Mouse (Mus musculus): ENCODE data around the gene B130006D01Rik. TPM values are rescaled to one million over a fixed set of nuclear protein-coding genes. Genes with fewer than 3 reads are reported as not detected.

Gene B130006D01Rik
- polyA plus RNA-seq, 1 experiment from 2014 or later: 1.8 TPM

- no peak for ATAC-seq (ENCODE audit: low FRiP score)
- H3K4me1 ChIP-seq: no peaks in the 10 kb centered on the region
- H3K4me2 ChIP-seq (replicated peaks): no peak overlapping the region
- no peak overlapping the region for H3K9ac ChIP-seq
- no peaks in the 10 kb centered on the region; the same call in 1 of the 2 replicates for H3K27me3 ChIP-seq
- 87% methylated on average over 13 of the region's 13 CpGs for WGBS
- H3K27ac ChIP-seq: no peak overlapping the region
- H3K36me3 ChIP-seq: no peaks in the 10 kb centered on the region
- no peaks in the 10 kb centered on the region for H3K9me3 ChIP-seq (replicated peaks)
- no peak overlapping the region for H3K4me3 ChIP-seq
These were observed 22.3 kb upstream of the B130006D01Rik start for GRCm38 (mm10) chr11:95700778-95701739.

GRCm38 (mm10) chr11:95704032-95704969 lies 19.1 kb upstream of the B130006D01Rik start:
- no peak overlapping the region for H3K4me2 ChIP-seq (replicated peaks)
- no peak for ATAC-seq (ENCODE audit: low FRiP score)
- H3K36me3 ChIP-seq: no peaks in the 10 kb centered on the region
- H3K27me3 ChIP-seq: no peaks in the 10 kb centered on the region; the same call in 1 of the 2 replicates
- H3K4me1 ChIP-seq: no peaks in the 10 kb centered on the region
- no peak overlapping the region for H3K27ac ChIP-seq
- H3K4me3 ChIP-seq: no peak overlapping the region
- H3K9me3 ChIP-seq (replicated peaks): no peaks in the 10 kb centered on the region
- H3K9ac ChIP-seq: no peak overlapping the region
- WGBS: 88% methylated on average over 12 of the region's 12 CpGs

GRCm38 (mm10) chr11:95704970-95705330 lies 18.4 kb upstream of the B130006D01Rik start:
- H3K4me1 ChIP-seq: no peaks in the 10 kb centered on the region
- no peaks in the 10 kb centered on the region for H3K9me3 ChIP-seq (replicated peaks)
- WGBS: 68% methylated on average over 4 of the region's 4 CpGs
- no peak overlapping the region for H3K27ac ChIP-seq
- ATAC-seq (ENCODE audit: low FRiP score): no peak
- no peaks in the 10 kb centered on the region; the same call in 1 of the 2 replicates for H3K27me3 ChIP-seq
- no peak overlapping the region for H3K4me3 ChIP-seq
- no peaks in the 10 kb centered on the region for H3K36me3 ChIP-seq
- no peak overlapping the region for H3K9ac ChIP-seq
- no peak overlapping the region for H3K4me2 ChIP-seq (replicated peaks)

GRCm38 (mm10) chr11:95709534-95710040 lies 13.8 kb upstream of the B130006D01Rik start:
- no peak overlapping the region for H3K4me2 ChIP-seq (replicated peaks)
- WGBS: 95% methylated on average over 6 of the region's 6 CpGs

GRCm38 (mm10) chr11:95710478-95710877 lies 12.9 kb upstream of the B130006D01Rik start:
- Histone ChIP-seq H3K4me2 (replicated peaks) (no peak overlapping the region), H3K27me3 (no peaks in the 10 kb centered on the region), H3K9me3 (replicated peaks) (no peaks in the 10 kb centered on the region), H3K4me1 (peaks cover 17% of the 10 kb centered on the region), H3K4me3 (no peak overlapping the region), H3K36me3 (no peaks in the 10 kb centered on the region), H3K27ac (no peak overlapping the region), H3K9ac (no peak overlapping the region)
- 82% methylated on average over 7 of the region's 7 CpGs for WGBS
- ATAC-seq (ENCODE audit: low FRiP score): no peak

More at GRCm38 (mm10) chr11:95709534-95710040, 13.8 kb upstream of the B130006D01Rik start:
- no peaks in the 10 kb centered on the region for H3K36me3 ChIP-seq
- no peaks in the 10 kb centered on the region for H3K27me3 ChIP-seq
- H3K4me3 ChIP-seq: no peak overlapping the region
- H3K27ac ChIP-seq: no peak overlapping the region
- ATAC-seq (ENCODE audit: low FRiP score): no peak
- H3K9ac ChIP-seq: no peak overlapping the region
- H3K9me3 ChIP-seq (replicated peaks): no peaks in the 10 kb centered on the region
- peaks cover 8% of the 10 kb centered on the region for H3K4me1 ChIP-seq

- WGBS: 31% methylated on average over 12 of the region's 12 CpGs
- peak overlapping the region; percentile 97; the same call in 1 of the 2 replicates for H3K9ac ChIP-seq
These were observed 11.3 kb upstream of the B130006D01Rik start for GRCm38 (mm10) chr11:95712085-95712562.

GRCm38 (mm10) chr11:95712563-95713224 lies 10.7 kb upstream of the B130006D01Rik start, which contains the start of gene Zfp652:
Gene Zfp652 (plus strand): TSS chr11:95712673.
- H3K27ac ChIP-seq: peak within 1 kb of the TSS; percentile 99
- H3K4me3 ChIP-seq: peak within 1 kb of the TSS; percentile 94
- H3K9me3 ChIP-seq (replicated peaks): no peaks in the 10 kb centered on the region
- H3K27me3 ChIP-seq: no peaks in the 10 kb centered on the region
- peaks cover 25% of the 10 kb centered on the region for H3K4me1 ChIP-seq
- peak; percentile 90 for ATAC-seq (ENCODE audit: low FRiP score)
- under 1% methylated on average over 38 of the region's 103 CpGs for WGBS
- no peaks in the 10 kb centered on the region for H3K36me3 ChIP-seq
- H3K9ac ChIP-seq: peak within 1 kb of the TSS; percentile 97
- H3K4me2 ChIP-seq (replicated peaks): peak within 1 kb of the TSS; percentile 86

More at GRCm38 (mm10) chr11:95712085-95712562, 11.3 kb upstream of the B130006D01Rik start:
- Histone ChIP-seq H3K36me3 (no peaks in the 10 kb centered on the region), H3K4me1 (peaks cover 25% of the 10 kb centered on the region), H3K4me2 (replicated peaks) (peak overlapping the region; percentile 86), H3K9me3 (replicated peaks) (no peaks in the 10 kb centered on the region), H3K27me3 (no peaks in the 10 kb centered on the region), H3K4me3 (peak overlapping the region; percentile 94), H3K27ac (peak overlapping the region; percentile 99)
- ATAC-seq (ENCODE audit: low FRiP score): 0 out of 2 replicates have a peak, but pooled peaks have one; percentile 37

- H3K9me3 ChIP-seq (replicated peaks): no peaks in the 10 kb centered on the region
- WGBS: under 1% methylated on average over 47 of the region's 49 CpGs
- peaks cover 25% of the 10 kb centered on the region for H3K4me1 ChIP-seq
- H3K9ac ChIP-seq: peak overlapping the region; percentile 97
- peak; percentile 74 for ATAC-seq (ENCODE audit: low FRiP score)
- no peaks in the 10 kb centered on the region for H3K27me3 ChIP-seq
- H3K4me2 ChIP-seq (replicated peaks): peak overlapping the region; percentile 86
- peak overlapping the region; percentile 94 for H3K4me3 ChIP-seq
- no peaks in the 10 kb centered on the region for H3K36me3 ChIP-seq
- peak overlapping the region; percentile 99 for H3K27ac ChIP-seq
These were observed 10.1 kb upstream of the B130006D01Rik start for GRCm38 (mm10) chr11:95713225-95713810.

- WGBS: 0% methylated on average over 13 of the region's 13 CpGs
These were observed 9.6 kb upstream of the B130006D01Rik start for GRCm38 (mm10) chr11:95713811-95714241.

GRCm38 (mm10) chr11:95714411-95714810 lies 9.0 kb upstream of the B130006D01Rik start:
- Histone ChIP-seq H3K36me3 (no peaks in the 10 kb centered on the region), H3K9ac (peak overlapping the region; percentile 97), H3K27me3 (no peaks in the 10 kb centered on the region), H3K4me1 (peaks cover 25% of the 10 kb centered on the region), H3K27ac (peak overlapping the region; percentile 99; the same call in 1 of the 2 replicates), H3K4me3 (peak overlapping the region; percentile 94), H3K9me3 (replicated peaks) (no peaks in the 10 kb centered on the region), H3K4me2 (replicated peaks) (peak overlapping the region; percentile 86)
- WGBS: 41% methylated on average over 7 of the region's 7 CpGs
- no peak for ATAC-seq (ENCODE audit: low FRiP score)

More at GRCm38 (mm10) chr11:95713811-95714241, 9.6 kb upstream of the B130006D01Rik start:
- 0 out of 2 replicates have a peak, but pooled peaks have one; percentile 15 for ATAC-seq (ENCODE audit: low FRiP score)
- Histone ChIP-seq H3K4me3 (peak overlapping the region; percentile 94), H3K4me2 (replicated peaks) (peak overlapping the region; percentile 86), H3K27me3 (no peaks in the 10 kb centered on the region), H3K9ac (peak overlapping the region; percentile 97), H3K27ac (peak overlapping the region; percentile 99), H3K4me1 (peaks cover 25% of the 10 kb centered on the region), H3K9me3 (replicated peaks) (no peaks in the 10 kb centered on the region), H3K36me3 (no peaks in the 10 kb centered on the region)

- 76% methylated on average over 8 of the region's 8 CpGs for WGBS
- H3K4me1 ChIP-seq: peaks cover 25% of the 10 kb centered on the region
- H3K9ac ChIP-seq: no peak overlapping the region
- no peak overlapping the region for H3K4me2 ChIP-seq (replicated peaks)
- no peaks in the 10 kb centered on the region for H3K9me3 ChIP-seq (replicated peaks)
- ATAC-seq (ENCODE audit: low FRiP score): no peak
- H3K27me3 ChIP-seq: no peaks in the 10 kb centered on the region
- H3K36me3 ChIP-seq: no peaks in the 10 kb centered on the region
- no peak overlapping the region for H3K27ac ChIP-seq
- no peak overlapping the region for H3K4me3 ChIP-seq
These were observed 7.3 kb upstream of the B130006D01Rik start for GRCm38 (mm10) chr11:95716136-95716535.
